Mouse (Mus musculus) T-helper 17 cell (primary cell): ENCODE measurements around the gene March9.
"Not testable (repeated sequence)": the region's sequence is repeated elsewhere in the genome, so short reads cannot be mapped to it uniquely, and the experiment has no call there.

Source experiments
- in situ Hi-C, 2 experiments: fragments of 300-600 bp; cut with MboI, MseI; formaldehyde crosslinking; loops; 1 replicate in 1 of 2; 2 replicates in 1 of 2; pipeline ENCODE4 v1.15.1; 2025; ENCODE audit warnings: high pct_unique_total_duplicates in 2 of 2

Gene March9

DNA sequence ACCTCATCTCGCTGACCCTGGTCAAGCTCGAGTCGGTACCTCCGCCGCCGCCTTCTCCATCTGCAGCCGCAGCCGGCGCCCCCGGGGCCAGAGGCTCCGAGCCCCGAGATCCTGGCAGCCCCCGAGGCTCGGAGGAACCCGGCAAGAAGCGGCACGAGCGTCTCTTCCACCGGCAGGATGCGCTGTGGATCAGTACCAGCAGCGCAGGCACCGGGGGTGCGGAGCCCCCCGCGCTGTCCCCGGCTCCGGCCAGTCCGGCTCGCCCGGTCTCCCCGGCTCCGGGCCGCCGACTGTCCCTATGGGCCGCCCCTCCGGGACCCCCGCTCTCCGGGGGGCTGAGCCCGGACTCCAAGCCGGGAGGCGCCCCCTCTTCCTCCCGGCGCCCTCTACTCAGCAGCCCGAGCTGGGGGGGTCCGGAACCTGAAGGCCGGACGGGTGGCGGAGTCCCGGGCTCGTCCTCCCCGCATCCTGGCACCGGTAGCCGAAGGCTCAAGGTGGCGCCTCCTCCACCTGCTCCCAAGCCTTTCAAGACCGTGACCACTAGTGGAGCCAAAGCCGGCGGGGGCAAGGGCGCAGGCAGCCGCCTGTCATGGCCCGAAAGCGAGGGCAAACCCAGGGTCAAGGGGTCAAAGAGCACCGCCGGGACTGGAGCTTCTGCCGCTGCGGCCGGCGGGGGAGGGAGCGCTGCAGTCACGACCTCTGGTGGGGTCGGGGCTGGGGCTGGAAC is 19.8 kb upstream of the March9 start:
- in situ Hi-C loops = loop anchor here in 1 of 2 experiments (5.0 kb wide), 1 partner anchor 92 kb away; no protein-coding TSS in a partner anchor

DNA sequence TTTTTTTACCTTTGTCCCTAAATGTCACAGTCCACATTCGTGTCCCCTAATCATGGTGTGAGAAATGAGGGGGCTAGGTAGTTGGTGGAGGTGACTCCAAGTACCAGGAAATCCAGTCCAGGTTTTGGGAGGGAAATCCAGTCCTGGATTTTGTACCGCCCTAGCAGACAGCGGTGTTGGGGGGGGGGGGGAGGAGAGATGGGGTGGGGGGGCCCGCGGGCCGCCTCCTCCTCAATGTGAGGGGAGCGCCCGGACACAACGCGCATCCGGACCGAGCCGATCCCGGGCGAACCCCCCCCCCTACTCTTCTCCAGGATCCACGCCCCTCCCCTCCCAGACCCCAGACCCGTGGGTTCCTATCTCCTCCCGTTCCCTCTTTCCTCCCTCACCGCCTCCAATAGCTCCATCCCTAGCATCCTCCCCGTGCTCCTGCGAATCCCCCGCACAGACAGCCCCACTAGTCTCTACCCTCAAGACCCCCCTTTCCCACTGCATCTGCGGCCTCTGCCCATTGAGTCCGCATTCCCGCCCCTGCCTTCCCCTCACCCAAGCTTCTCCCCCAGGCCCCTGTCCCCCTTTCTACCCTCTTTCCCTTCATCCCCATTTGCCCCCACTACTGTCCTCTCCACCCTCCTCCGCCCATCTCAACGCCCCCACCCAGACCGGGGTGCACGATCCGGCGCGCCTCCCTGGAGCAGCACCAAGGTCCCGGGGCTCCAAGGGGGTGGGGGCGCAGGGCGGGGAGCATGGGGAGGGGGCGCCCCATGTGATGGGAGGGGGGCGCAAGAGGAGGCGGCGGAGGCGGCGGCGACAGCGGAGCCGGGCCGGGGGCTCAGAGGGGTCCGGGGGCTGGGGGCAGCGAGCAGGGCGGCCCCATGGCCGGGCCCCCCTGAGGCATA is 18.9 kb upstream of the March9 start:
- in situ Hi-C loops = loop anchor here in 1 of 2 experiments (5.0 kb wide), 1 partner anchor 93 kb away; no protein-coding TSS in a partner anchor

DNA sequence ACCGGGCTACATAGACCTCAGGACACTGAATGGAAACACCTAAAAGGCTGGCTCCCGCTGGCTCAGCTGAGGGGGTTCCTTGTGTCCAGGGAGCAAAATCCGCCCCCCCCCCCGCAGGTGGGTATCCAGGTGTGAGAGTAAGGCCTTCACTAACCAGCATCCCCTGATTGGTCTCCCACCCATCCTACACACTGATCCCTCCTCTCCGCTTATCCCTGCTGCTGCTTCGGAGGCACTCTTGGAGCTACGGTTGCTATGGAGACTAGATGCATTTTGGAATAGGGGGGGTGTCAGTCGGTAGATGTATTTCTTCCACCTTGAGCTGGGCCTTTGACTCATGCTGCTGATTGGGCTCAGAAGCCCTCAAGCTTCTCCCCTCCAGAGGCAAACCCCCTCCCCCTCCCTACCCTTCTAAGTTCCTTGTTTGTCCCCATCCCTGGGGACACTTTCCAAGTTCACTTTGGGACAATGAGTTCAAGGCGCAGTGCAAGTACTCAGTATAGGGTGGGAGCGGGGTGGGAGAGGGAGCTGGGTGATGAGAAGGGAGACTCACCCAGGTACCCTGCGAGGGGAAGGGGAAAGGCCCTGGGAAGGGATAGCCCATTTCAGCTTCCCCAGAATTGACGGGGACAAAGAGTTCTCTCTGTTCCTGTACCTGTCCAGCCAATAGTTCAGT is 18.2 kb upstream of the March9 start:
- in situ Hi-C loops = loop anchor here in 1 of 2 experiments (5.0 kb wide), 1 partner anchor 94 kb away; no protein-coding TSS in a partner anchor

DNA sequence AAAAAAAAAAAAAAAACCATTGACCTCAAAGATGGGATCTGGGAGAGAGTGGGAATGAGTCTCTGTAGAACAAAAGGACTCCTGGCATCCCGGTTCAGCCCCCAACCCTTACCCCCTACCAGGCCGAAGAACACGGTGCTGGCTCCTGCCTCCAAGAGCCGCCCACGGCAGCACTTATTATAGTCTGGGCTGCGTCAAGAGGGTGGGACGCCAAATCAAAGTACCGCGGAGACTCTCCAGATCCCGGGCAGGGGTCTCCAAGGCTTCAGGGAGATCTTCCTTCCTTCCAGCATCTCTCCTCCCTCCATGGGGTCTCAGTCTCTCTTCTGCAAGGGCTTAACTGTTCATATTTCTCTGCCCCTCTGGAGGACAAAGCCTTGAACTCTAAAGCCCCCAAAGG is 17.5 kb upstream of the March9 start:
- in situ Hi-C loops = loop anchor here in 1 of 2 experiments (5.0 kb wide), 1 partner anchor 95 kb away; no protein-coding TSS in a partner anchor

DNA sequence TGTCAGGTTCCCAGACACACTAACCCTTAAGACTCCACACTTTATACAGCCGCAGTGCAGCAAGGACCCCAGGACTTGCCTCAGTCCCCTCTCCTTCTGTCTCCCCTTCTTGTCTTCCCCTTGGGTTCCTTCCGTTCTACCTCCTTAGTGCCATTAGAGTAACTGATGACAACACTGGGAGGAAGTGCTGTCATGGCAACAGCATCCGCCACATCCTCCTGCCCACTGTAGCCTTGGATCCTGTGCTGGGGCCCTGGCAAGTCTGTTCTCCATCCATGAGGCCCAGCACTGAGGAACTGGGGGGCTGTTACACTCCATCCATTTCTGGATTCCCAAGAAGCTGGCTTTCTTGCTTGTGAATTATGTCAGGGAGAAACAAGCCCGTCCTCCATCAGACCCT is 16.1 kb upstream of the March9 start:
- in situ Hi-C loops = loop anchor here in 1 of 2 experiments (5.0 kb wide), 1 partner anchor 96 kb away; no protein-coding TSS in a partner anchor

DNA sequence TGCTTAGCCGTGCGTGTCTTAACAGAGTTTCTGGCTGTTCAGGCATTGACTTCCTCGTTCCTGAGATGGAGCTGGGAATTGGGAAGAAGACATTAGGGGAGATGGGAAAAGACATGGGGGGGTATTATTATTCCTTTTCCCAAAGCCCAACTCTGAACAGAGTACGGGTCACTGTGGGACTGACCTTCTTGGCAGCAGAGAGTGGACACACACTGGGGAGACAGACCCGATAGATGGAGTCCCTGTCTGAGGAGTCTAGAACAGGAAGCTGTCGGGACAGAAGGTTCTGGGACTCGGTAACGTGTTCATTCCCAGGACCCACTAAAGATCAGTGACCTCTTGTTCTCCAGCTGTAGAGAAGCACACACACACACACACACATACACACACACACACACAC is 15.7 kb upstream of the March9 start:
- in situ Hi-C loops = loop anchor here in 1 of 2 experiments (5.0 kb wide), 1 partner anchor 97 kb away; no protein-coding TSS in a partner anchor

DNA sequence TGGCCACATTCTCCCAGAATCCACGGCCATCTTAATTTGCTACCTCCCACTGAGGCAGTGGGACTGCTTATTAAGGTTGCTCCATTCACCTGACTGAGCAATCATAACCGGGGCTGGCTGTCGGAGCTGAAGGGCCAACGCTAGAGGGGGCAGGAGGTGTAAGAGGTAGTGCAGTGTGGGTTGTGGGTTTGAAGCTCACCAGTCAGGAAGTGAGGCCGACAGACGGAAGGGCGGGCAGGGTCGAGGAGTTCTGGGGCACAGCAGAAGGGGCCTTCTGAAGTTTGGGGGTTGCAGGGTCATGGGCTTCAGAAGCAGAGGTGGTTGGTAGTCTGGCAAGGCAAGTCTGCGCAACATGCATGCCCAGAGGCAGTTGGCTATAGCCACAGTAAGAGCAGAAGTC is 15.1 kb upstream of the March9 start, which contains the start of gene Agap2:
Gene Agap2, plus strand, starts transcription at position 205 of the 400 bp plus-strand sequence.
- in situ Hi-C loops = loop anchor here in 1 of 2 experiments (5.0 kb wide), 1 partner anchor 97 kb away; no protein-coding TSS in a partner anchor

DNA sequence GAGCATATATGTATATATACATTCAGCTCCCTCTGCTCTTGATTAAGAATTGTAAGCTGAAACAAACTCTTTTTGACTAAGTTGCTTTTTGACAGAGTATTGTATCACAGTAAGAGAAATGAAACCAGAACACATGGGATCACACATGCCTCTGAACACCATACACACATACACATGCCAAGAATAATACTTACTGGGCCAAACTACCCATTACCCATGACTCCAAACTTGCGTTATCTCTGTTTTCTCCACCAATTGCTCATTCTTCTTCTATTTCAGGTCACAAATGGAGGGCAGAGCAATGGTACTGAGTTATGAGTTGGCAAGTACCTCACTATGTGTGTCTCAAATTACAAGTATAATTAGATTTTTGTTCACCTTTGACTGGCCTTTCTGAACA is 14.0 kb upstream of the March9 start:
- in situ Hi-C loops = no loop called here

DNA sequence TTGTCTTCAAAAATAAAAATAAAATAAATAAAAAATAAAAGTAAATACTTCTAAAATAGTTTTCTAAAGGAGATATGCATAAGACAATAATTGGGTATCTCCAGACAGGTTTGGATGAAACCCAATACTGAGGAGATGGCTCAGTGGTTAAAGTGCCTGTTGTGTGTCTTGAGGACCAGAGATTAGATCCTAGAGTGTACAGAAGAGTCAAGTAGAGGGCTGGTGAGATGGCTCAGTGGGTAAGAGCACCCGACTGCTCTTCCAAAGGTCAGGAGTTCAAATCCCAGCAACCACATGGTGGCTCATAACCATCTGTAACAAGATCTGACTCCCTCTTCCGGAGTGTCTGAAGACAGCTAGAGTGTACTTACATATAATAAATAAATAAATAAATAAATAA is 13.0 kb upstream of the March9 start:
- in situ Hi-C loops = not testable (repeated sequence)

DNA sequence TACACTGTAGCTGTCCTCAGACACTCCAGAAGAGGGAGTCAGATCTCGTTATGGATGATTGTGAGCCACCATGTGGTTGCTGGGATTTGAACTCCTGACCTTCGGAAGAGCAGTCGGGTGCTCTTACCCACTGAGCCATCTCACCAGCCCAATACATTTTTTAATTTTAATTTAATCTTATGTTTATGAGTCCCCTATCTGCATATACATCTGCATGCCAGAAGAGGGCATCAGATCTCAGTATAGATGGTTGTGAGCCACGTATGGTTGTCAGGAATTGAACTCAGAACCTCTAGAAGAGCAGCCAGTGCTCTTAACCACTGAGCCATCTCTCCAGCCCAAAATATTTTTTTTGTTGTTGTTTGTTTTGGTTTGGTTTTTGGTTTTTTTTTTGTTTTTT is 12.3 kb upstream of the March9 start:
- in situ Hi-C loops = not testable (repeated sequence)

DNA sequence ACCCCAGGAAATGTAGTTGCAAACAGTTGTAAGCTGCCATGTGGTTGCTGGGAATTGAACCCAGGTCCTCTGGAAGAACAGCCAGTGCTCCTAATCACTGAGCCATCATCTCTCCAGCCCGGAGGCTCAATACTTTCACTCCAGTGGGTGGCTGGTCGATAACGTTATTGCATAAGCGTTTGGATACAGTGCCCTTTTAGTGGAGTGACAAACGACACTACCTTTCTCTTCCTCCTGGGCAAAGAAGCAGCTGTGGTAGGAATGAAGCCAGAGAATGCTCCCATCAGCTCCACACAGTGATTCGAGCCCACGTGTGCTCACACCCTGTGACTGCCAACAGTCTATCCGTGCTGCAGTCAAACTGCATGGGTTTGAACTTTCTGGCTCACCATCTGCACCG is 11.2 kb upstream of the March9 start:
- in situ Hi-C loops = no loop called here

DNA sequence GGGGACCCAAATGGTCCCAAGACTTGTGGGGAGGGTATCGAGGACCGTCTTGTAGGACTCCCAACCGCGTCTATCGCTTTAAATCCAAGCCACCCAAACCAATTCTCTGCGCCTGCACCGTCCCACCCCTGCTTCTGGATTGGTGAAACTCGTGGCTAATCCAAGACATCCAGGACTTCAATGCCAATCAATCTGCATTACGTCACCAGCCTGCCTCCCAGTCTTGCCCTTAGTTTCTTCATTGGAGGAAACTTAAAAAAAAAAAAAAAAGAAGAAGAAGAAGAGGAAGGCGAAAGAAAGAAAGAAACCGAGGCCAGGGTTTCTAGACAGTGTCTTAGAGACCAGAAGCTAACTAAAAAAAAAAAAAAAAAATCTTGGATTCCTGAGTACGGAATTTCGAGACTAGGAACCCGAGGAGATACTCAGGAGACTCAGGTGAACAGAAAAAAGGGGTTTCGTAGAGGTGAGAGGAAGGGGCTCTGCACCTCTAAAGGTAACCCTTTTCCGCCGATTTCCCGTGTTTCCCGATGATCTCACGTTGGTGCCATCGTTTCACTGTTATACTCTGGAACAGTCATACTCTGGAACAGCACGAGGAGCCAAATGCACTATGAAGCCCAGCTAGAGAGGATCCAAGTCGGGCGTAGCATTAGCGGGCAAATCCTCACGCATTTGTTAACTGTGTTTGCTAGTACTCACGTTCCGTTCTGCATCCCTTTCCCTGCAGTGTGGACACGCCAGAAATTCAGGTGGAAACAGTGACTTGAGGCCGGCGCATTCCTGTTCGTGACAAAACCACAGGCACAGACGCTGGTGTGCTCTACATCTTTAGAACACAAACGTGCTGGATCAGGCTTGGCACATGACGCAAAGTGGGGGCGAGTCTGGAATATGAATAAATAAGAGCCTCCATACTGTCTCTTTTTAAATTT is 10.5 kb upstream of the March9 start, which contains the start of gene Tspan31:
Gene Tspan31, minus strand, starts transcription at position 75 of the 932 bp plus-strand sequence.
- in situ Hi-C loops = no loop called here

DNA sequence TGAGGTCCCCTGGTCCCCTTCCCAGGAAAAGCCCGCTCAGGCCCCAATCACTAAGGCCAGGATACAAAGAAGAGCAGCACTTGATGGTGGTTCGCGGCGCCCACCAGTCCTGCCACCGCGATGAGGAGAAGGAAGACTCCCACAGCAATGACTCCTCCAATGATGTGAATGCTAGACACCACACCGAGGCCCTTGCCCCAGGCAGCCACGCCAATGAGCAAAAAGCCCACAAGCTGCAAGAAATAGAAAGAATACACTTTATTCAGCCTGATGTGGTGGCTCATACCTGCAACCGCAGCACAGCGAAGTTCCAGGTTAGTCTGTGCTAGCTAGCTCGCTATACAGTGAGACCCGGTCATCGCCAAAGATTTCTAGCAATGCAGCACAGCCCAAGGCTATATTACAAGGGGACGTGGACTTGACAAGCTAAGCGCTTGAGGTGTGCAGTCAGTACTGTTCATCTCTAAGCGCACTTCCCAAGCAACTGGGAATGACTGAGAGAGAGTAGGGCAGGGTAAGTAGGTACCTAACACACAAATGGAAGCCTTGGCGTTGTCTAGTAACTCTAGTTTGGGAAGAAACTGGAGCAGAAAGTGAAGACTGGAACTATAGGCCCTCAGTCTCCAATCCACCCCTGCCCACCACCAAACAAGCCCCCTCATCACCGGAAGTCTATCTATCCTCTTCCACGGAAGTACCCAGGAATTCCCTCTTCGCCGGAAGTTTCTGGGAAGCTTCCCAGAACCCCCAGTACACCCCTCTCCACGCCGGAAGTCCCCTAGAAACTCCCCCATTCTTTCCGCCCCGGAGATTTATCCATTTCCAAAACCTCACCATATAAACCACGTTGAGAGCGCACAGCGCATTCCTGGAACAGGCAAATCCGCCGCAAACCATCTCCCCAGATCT is 9.6 kb upstream of the March9 start:
- in situ Hi-C loops = loop anchor here in 1 of 2 experiments (10.0 kb wide), 1 partner anchor 605 kb away; no protein-coding TSS in a partner anchor

DNA sequence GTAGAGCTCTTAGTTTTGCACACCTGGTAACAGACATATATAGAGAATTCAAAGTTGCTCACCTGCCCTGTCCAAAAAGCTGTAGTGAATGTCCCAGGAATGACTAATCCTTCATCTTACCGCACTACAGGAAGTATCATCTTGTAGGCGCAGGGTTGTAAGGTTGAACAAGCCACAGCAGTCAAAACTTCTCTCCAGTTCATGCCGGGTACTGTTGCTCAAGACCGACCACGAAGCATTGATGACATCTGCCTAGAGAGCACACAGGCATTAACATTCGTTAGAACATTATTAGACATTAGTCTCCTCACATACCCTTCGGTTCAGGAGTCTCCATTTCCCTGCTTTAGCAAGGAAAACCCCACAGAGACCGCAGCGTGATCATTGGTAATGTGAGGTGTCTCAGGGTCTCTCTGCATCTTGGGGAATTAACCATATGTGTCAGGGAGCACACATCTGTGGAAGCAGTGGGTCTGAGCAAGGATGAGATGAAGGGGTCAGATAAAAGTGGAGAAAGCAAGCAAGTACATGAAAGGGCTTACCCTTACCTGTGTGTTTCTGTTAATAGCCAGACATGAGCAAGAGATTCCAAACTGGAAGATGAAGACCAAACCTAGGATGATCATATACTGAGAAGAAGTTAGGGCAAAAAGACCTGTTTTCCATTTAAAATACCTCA is 8.5 kb upstream of the March9 start:
- in situ Hi-C loops = loop anchor here in 1 of 2 experiments (10.0 kb wide), 1 partner anchor 606 kb away; no protein-coding TSS in a partner anchor

DNA sequence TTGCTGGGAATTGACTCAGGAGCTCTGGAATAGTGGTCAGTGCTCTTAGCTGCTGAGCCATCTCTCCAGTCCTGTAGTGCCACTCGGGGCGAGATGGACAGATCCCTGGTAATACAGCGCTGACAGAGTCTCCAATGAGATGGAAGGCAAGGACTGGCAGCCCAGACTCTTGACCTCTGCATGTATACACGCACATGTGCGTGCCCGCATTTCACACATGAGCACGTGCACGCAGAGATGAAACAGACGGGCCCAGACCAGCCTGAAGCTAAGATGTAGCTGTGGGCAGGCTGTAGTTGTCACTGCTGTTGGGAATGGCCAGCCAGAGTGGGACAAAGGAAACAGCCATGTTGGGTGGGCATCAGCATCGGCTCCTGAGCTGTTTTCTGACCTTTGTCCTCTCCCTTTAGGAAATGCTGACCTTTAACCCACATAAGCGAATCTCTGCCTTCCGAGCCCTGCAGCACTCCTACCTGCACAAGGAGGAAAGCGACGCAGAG is 6.6 kb upstream of the March9 start:
- in situ Hi-C loops = loop anchor here in 1 of 2 experiments (10.0 kb wide), 1 partner anchor 608 kb away; no protein-coding TSS in a partner anchor

DNA sequence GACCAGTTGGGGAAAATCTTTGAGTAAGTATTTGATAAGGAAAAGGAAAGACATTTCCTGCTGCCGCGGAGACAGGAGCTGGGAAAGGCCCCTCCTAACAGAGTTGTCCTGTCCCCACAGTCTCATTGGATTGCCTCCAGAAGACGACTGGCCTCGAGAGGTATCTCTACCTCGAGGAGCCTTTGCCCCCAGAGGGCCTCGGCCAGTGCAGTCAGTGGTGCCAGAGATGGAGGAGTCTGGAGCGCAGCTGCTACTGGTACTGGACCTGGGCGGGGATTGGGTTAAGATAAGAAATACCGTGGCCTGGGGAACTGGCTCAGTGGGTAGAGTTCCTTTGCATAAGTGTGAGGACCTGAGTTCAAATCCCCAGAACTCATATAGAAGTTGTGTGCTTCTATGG is 6.0 kb upstream of the March9 start:
- in situ Hi-C loops = loop anchor here in 1 of 2 experiments (10.0 kb wide), 1 partner anchor 609 kb away; no protein-coding TSS in a partner anchor

DNA sequence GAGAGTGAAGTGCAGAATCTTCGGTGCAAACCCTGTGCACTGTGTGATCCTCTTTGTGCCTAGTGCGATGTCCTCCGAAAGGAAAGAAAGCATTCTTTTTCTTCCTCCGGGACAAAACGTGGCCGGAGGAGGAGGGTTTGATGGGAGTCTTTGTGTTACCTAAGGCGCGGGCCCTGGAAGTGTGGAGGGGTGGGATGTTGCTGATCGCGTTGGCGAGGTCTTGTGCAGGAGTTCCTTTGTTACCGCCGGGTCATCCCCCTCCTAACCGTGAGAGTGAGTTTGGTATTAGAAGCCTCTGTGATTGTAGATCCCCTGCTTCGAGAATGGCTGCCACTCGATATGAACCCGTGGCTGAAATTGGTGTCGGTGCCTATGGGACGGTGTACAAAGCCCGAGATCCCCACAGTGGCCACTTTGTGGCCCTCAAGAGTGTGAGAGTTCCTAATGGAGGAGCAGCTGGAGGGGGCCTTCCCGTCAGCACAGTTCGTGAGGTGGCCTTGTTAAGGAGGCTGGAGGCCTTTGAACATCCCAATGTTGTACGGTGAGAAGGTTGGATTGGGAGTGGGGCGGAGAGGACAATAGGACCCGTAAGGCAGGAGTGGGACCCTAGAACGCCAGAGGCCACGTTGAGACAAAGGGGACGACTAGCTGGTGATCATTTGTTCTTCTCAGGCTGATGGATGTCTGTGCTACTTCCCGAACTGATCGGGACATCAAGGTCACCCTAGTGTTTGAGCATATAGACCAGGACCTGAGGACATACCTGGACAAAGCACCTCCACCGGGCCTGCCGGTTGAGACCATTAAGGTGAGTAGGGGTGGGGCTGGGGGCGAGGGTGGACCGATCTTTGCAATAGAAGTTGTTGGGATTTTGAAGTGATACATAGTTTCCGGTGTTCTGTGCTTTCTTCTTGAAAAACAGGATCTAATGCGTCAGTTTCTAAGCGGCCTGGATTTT is 4.2 kb upstream of the March9 start:
- in situ Hi-C loops = loop anchor here in 1 of 2 experiments (10.0 kb wide), 1 partner anchor 611 kb away; no protein-coding TSS in a partner anchor
